Mouse (Mus musculus) myocyte (in vitro differentiated cells): ENCODE results near the gene Prkcz.
A peak's percentile ranks its signal among the peaks of the same experiment; 100 is the strongest.

Source experiments
- MYOD1 ChIP-seq, 3 experiments: IDR thresholded peaks; one replicate each; pipeline ENCODE4 v1.6.1; 2011; ENCODE audit warnings: control low read depth in 2 of 3, low read depth in 2 of 3, mild to moderate bottlenecking in 2 of 3, moderate library complexity in 1 of 3; ENCODE audit not compliant: insufficient read length in 2 of 3, control insufficient read depth in 1 of 3
- MYOG ChIP-seq, 3 experiments: IDR thresholded peaks; one replicate each; pipeline ENCODE4 v1.6.1; 2011; ENCODE audit warnings: control low read depth in 2 of 3, low read depth in 2 of 3, mild to moderate bottlenecking in 2 of 3; ENCODE audit not compliant: insufficient read length in 2 of 3, control insufficient read depth in 1 of 3, insufficient read depth in 1 of 3
- POLR2A ChIP-seq: IDR thresholded peaks from one replicate; pipeline ENCODE4 v1.6.1; 2011; ENCODE audit warnings: low read depth, mild to moderate bottlenecking, control low read depth, moderate library complexity; ENCODE audit not compliant: insufficient read length

GRCm38 (mm10) chr4:155213052-155213751 lies 148.0 kb downstream of the Prkcz start:
- no peak for TF ChIP-seq POLR2A
- TF ChIP-seq MYOG (IDR thresholded peaks at IDR 0.05; ENCODE audit: control insufficient read depth in 1 of 3, insufficient read depth in 1 of 3, insufficient read length in 2 of 3, low read depth in 2 of 3), result peak in 1 of 3 experiments; percentile 30
- peak in 2 of 3 experiments; percentile 11 to 21 for TF ChIP-seq MYOD1 (IDR thresholded peaks at IDR 0.05; ENCODE audit: control insufficient read depth in 1 of 3, insufficient read length in 2 of 3, low read depth in 2 of 3)
